Mouse (Mus musculus) thymus, adult 18-20 months (tissue): ENCODE data around the gene Psmc5.

ENCODE experiments used
- DNase-seq, 2 experiments: peaks; one replicate each; pipeline ENCODE4 v3.0.0; 2022; ENCODE audit warnings: mixed read lengths in 2 of 2

Gene Psmc5

DNA sequence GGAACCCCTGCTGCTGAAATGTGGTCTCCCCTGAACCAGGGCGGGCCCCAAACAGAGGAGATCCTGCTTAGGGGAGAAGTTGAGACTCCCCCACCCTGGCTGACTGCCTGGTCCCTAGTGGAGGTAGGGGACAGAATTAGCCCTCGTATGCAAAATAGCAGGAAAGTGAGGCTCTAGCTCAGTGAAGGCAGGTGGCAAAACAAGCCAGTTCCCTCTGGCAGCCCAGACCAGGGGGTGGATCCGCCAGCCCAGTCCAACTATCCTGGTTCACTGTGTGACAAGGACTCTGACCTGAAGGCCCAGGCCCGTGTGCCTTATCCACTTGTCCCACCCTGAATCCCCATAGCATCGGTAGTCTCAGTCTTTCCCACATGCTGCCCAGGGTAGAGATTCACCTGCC is 54.2 kb downstream of the Psmc5 start:
- no peak for DNase-seq
